Mouse (Mus musculus): ENCODE measurements around the gene Galk1. TPM values are rescaled to one million over a fixed set of nuclear protein-coding genes. Genes with fewer than 3 reads are reported as not detected.
"Not testable (repeated sequence)": the region's sequence is repeated elsewhere in the genome, so short reads cannot be mapped to it uniquely, and the experiment has no call there.

Galk1 gene
- total RNA-seq, 2 experiments from 2014 or later = 31.7 to 33.1 TPM

- intact Hi-C loops (cut with DNase I) = loop anchor here (2.0 kb wide), 2 partner anchors 54 to 100 kb away; partner anchors contain the start of gene Trim65
- peak in 1 of 2 experiments; percentile 15 for DNase-seq
Measured at GRCm38 (mm10) chr11:116030898-116031845, 18.7 kb upstream of the Galk1 start.

- intact Hi-C loops (cut with DNase I) = loop anchor here (2.0 kb wide), 2 partner anchors 55 to 101 kb away; partner anchors contain the start of gene Trim65
- DNase-seq = peak; percentile 99
Measured at GRCm38 (mm10) chr11:116030088-116030897, 17.8 kb upstream of the Galk1 start, which contains the start of gene Unk. Unk (plus strand) TSS chr11:116030322.

- intact Hi-C loops (cut with DNase I) = no loop called here
- DNase-seq = no peak
Measured at GRCm38 (mm10) chr11:116029086-116029865, 16.8 kb upstream of the Galk1 start.

GRCm38 (mm10) chr11:116028177-116028865 lies 15.8 kb upstream of the Galk1 start:
- DNase-seq = no peak
- intact Hi-C loops (cut with DNase I) = no loop called here

GRCm38 (mm10) chr11:116027756-116028155 lies 15.2 kb upstream of the Galk1 start, which contains the start of gene H3f3b:
H3f3b (minus strand) TSS chr11:116027962.
- no peak for DNase-seq
- intact Hi-C loops (cut with DNase I) = no loop called here

- no peak for DNase-seq
- intact Hi-C loops (cut with DNase I) = no loop called here
Measured at GRCm38 (mm10) chr11:116025056-116025845, 12.7 kb upstream of the Galk1 start.

GRCm38 (mm10) chr11:116024356-116024808 lies 11.9 kb upstream of the Galk1 start:
- DNase-seq = peak; percentile 98
- intact Hi-C loops (cut with DNase I) = no loop called here

GRCm38 (mm10) chr11:116023771-116024355 lies 11.3 kb upstream of the Galk1 start:
- peak; percentile 81 to 87 for DNase-seq
- intact Hi-C loops (cut with DNase I) = no loop called here

- intact Hi-C loops (cut with DNase I) = not testable (repeated sequence)
- DNase-seq = peak in 1 of 2 experiments; percentile 53
Measured at GRCm38 (mm10) chr11:116023074-116023770, 10.7 kb upstream of the Galk1 start.

GRCm38 (mm10) chr11:116022256-116022780 lies 9.8 kb upstream of the Galk1 start:
- intact Hi-C loops (cut with DNase I) = no loop called here
- no peak for DNase-seq

GRCm38 (mm10) chr11:116021328-116022220 lies 9.1 kb upstream of the Galk1 start:
- no peak for DNase-seq

GRCm38 (mm10) chr11:116020519-116020922 lies 8.0 kb upstream of the Galk1 start:
- DNase-seq = no peak
- intact Hi-C loops (cut with DNase I) = no loop called here

More at GRCm38 (mm10) chr11:116021328-116022220, 9.1 kb upstream of the Galk1 start:
- intact Hi-C loops (cut with DNase I) = no loop called here

GRCm38 (mm10) chr11:116019976-116020411 lies 7.5 kb upstream of the Galk1 start:
- intact Hi-C loops (cut with DNase I) = no loop called here
- DNase-seq = peak in 1 of 2 experiments; percentile 69

- DNase-seq = peak in 1 of 2 experiments; percentile 42
Measured at GRCm38 (mm10) chr11:116019360-116019791, 6.9 kb upstream of the Galk1 start.

GRCm38 (mm10) chr11:116018867-116019266 lies 6.3 kb upstream of the Galk1 start:
- DNase-seq = peak in 1 of 2 experiments; percentile 15
- intact Hi-C loops (cut with DNase I) = not testable (repeated sequence)

More at GRCm38 (mm10) chr11:116019360-116019791, 6.9 kb upstream of the Galk1 start:
- intact Hi-C loops (cut with DNase I) = no loop called here

- intact Hi-C loops (cut with DNase I) = no loop called here
- peak; percentile 52 to 67 for DNase-seq
Measured at GRCm38 (mm10) chr11:116018106-116018505, 5.6 kb upstream of the Galk1 start.
